Mouse (Mus musculus) heart, postnatal 0 days (tissue): ENCODE results near the gene Tsen2. TPM values are rescaled to one million over a fixed set of nuclear protein-coding genes. Genes with fewer than 3 reads are reported as not detected.

Experiments used
- ATAC-seq: fragments of 200-750 bp; cut with Nextera tagmentation; 2 replicates; pipeline ENCODE4 v1.8.0; 2017; ENCODE audit warnings: low read depth, moderate number of reproducible peaks, moderate library complexity; ENCODE audit not compliant: insufficient read depth
- DNase-seq: peaks from one replicate; pipeline ENCODE4 v3.0.0-alpha.2; 2016; ENCODE audit warnings: low spot score
- H3K27ac ChIP-seq: fragments of 300-500 bp; sonication (generic); 2 replicates; pipeline ENCODE4 v1.5.1; 2014; ENCODE audit warnings: low read depth, mild to moderate bottlenecking
- H3K27me3 ChIP-seq: fragments of 300-500 bp; sonication (generic); 2 replicates; pipeline ENCODE4 v1.6.1; 2014; ENCODE audit warnings: low read length, mixed read lengths; ENCODE audit not compliant: control insufficient read depth, insufficient read depth
- H3K36me3 ChIP-seq: fragments of 300-500 bp; sonication (generic); replicated peaks from 2 replicates; pipeline ENCODE4 v1.6.1; 2014; ENCODE audit warnings: low read length, mixed read lengths; ENCODE audit not compliant: control insufficient read depth, insufficient read depth
- H3K4me1 ChIP-seq: fragments of 300-500 bp; sonication (generic); 2 replicates; pipeline ENCODE4 v1.6.1; 2014; ENCODE audit warnings: antibody characterized with exemption; ENCODE audit not compliant: control insufficient read depth, insufficient read depth
- H3K4me2 ChIP-seq: fragments of 300-500 bp; sonication (generic); 2 replicates; pipeline ENCODE4 v1.6.1; 2014; ENCODE audit warnings: low read depth, mild to moderate bottlenecking, low read length, moderate library complexity
- H3K4me3 ChIP-seq: fragments of 300-500 bp; sonication (generic); 2 replicates; pipeline ENCODE4 v1.5.1; 2014; ENCODE audit warnings: low read depth, low read length
- H3K9ac ChIP-seq: fragments of 300-500 bp; sonication (generic); replicated peaks from 2 replicates; pipeline ENCODE4 v1.6.1; 2014; ENCODE audit warnings: low read depth, low read length, mixed read lengths
- H3K9me3 ChIP-seq: fragments of 300-500 bp; sonication (generic); replicated peaks from 2 replicates; pipeline ENCODE4 v1.6.1; 2016; ENCODE audit warnings: low read length; ENCODE audit not compliant: control insufficient read depth
- CTCF ChIP-seq: IDR thresholded peaks from 2 replicates; pipeline ENCODE4 v1.5.1; 2016; ENCODE audit warnings: antibody characterized with exemption, control low read depth, low read depth
- EP300 ChIP-seq: IDR thresholded peaks from 2 replicates; pipeline ENCODE4 v1.6.1; 2016; ENCODE audit warnings: antibody characterized with exemption, low read depth
- WGBS: fragments of 180-500 bp; shearing (Covaris S2); extraction: QIAGEN DNeasy Blood & Tissue Kit; methylation state at CpG from one replicate; pipeline ENCODE4 v1.1.7; 2014; 5-methylcytosine and 5-hydroxymethylcytosine counted together
- polyA plus RNA-seq: library from polyadenylated mRNA; unstranded; fragments of >200 nt; fragmentation: Nextera tagmentation; extraction: Ambion mirVana; gene quantifications from 2 replicates; pipeline ENCODE4 v1.2.1, GENCODE M21; 2015
- total RNA-seq: library from RNA; depleted of rRNA; stranded (reverse); fragments of >200 nt; gene quantifications from 2 replicates; pipeline ENCODE4 v1.2.3, GENCODE M21; 2014; ENCODE audit warnings: low replicate concordance

Gene Tsen2
- total and polyA plus RNA-seq, 2 experiments from 2014 or later: 6.0 to 12.6 TPM

GRCm38 (mm10) chr6:115524449-115524990 is 19.9 kb upstream of the Tsen2 start:
- Histone ChIP-seq H3K27ac (no peak overlapping the region), H3K9ac (no peak overlapping the region), H3K27me3 (no peaks in the 10 kb centered on the region), H3K4me2 (no peak overlapping the region), H3K9me3 (no peaks in the 10 kb centered on the region), H3K4me3 (no peak overlapping the region), H3K36me3 (no peaks in the 10 kb centered on the region), H3K4me1 (no peaks in the 10 kb centered on the region; the same call in 1 of the 2 replicates)
- TF ChIP-seq CTCF: no peak
- TF ChIP-seq EP300: no peak
- 74% methylated on average over 9 of the region's 9 CpGs for WGBS
- DNase-seq (no peak), ATAC-seq (no peak)

GRCm38 (mm10) chr6:115527418-115527817 is 17.0 kb upstream of the Tsen2 start:
- TF ChIP-seq CTCF (no peak), EP300 (no peak)
- H3K36me3 ChIP-seq: no peaks in the 10 kb centered on the region
- no peaks in the 10 kb centered on the region for H3K9me3 ChIP-seq
- DNase-seq (no peak), ATAC-seq (no peak)
- no peak overlapping the region for H3K9ac ChIP-seq
- no peak overlapping the region for H3K27ac ChIP-seq
- no peaks in the 10 kb centered on the region; the same call in 1 of the 2 replicates for H3K4me1 ChIP-seq
- H3K4me2 ChIP-seq: no peak overlapping the region
- 83% methylated on average over 3 of the region's 3 CpGs for WGBS
- no peak overlapping the region for H3K4me3 ChIP-seq
- no peaks in the 10 kb centered on the region for H3K27me3 ChIP-seq

- H3K4me3 ChIP-seq: no peak overlapping the region
- H3K36me3 ChIP-seq: no peaks in the 10 kb centered on the region
- DNase-seq (no peak), ATAC-seq (no peak)
- no peaks in the 10 kb centered on the region for H3K9me3 ChIP-seq
- no peak overlapping the region for H3K27ac ChIP-seq
- 83% methylated on average over 4 of the region's 4 CpGs for WGBS
- no peak overlapping the region for H3K9ac ChIP-seq
- TF ChIP-seq CTCF: no peak
- no peak for TF ChIP-seq EP300
- no peaks in the 10 kb centered on the region for H3K27me3 ChIP-seq
- H3K4me2 ChIP-seq: no peak overlapping the region
- no peaks in the 10 kb centered on the region; the same call in 1 of the 2 replicates for H3K4me1 ChIP-seq
Measured at GRCm38 (mm10) chr6:115528372-115528771, 16.1 kb upstream of the Tsen2 start.

GRCm38 (mm10) chr6:115534617-115535016 is 9.8 kb upstream of the Tsen2 start:
- H3K4me2 ChIP-seq: no peak overlapping the region
- 0 out of 2 replicates have a peak, but pooled peaks cover 4% of the 10 kb centered on the region for H3K4me1 ChIP-seq
- H3K4me3 ChIP-seq: no peak overlapping the region
- H3K27me3 ChIP-seq: no peaks in the 10 kb centered on the region
- WGBS: 37% methylated on average over 7 of the region's 7 CpGs
- DNase-seq: peak; percentile 28
- ATAC-seq: no peak
- no peak overlapping the region for H3K9ac ChIP-seq
- H3K27ac ChIP-seq: no peak overlapping the region
- no peak for TF ChIP-seq EP300
- TF ChIP-seq CTCF: no peak
- no peaks in the 10 kb centered on the region for H3K36me3 ChIP-seq
- H3K9me3 ChIP-seq: no peaks in the 10 kb centered on the region

GRCm38 (mm10) chr6:115536169-115536568 is 8.3 kb upstream of the Tsen2 start:
- Histone ChIP-seq H3K4me3 (no peak overlapping the region), H3K27ac (no peak overlapping the region), H3K4me2 (no peak overlapping the region), H3K9ac (no peak overlapping the region), H3K36me3 (no peaks in the 10 kb centered on the region), H3K27me3 (no peaks in the 10 kb centered on the region), H3K4me1 (0 out of 2 replicates have a peak, but pooled peaks cover 4% of the 10 kb centered on the region), H3K9me3 (no peaks in the 10 kb centered on the region)
- ATAC-seq (no peak), DNase-seq (no peak)
- 87% methylated on average over 4 of the region's 4 CpGs for WGBS
- TF ChIP-seq CTCF (no peak), EP300 (no peak)
